Mouse (Mus musculus) stomach, postnatal 0 days (tissue): ENCODE measurements at regions not wholly inside any gene's neighbourhood (a gene's known extent, or its start where the extent isn't known, plus 50 kb on each side); places are given as distances from the start of the nearest gene placed in this dataset.

Experiments used
- CTCF ChIP-seq: IDR thresholded peaks from 2 replicates; pipeline ENCODE4 v1.5.1; 2016; ENCODE audit warnings: antibody characterized with exemption, low read depth, mild to moderate bottlenecking, moderate library complexity
- EP300 ChIP-seq: optimal IDR thresholded peaks from 2 replicates; pipeline ENCODE3; 2016; ENCODE audit warnings: antibody characterized with exemption

- TF ChIP-seq CTCF (no peak), EP300 (no peak)
Measured at GRCm38 (mm10) chr11:89192815-89193214, 109.3 kb downstream of the Nog start.
